Mouse (Mus musculus) limb, embryonic 10.5 days (tissue): ENCODE results near the gene Gm26558. TPM values are rescaled to one million over a fixed set of nuclear protein-coding genes. Genes with fewer than 3 reads are reported as not detected.

Experiments
- DNase-seq: peaks from one replicate; pipeline ENCODE4 v3.0.0-alpha.2; 2017; ENCODE audit warnings: low spot score
- H3K27ac ChIP-seq: fragments of 300-500 bp; sonication (generic); 2 replicates; pipeline ENCODE4 v1.5.1; 2016; ENCODE audit warnings: mild to moderate bottlenecking
- H3K27me3 ChIP-seq: fragments of 300-500 bp; sonication (generic); 2 replicates; pipeline ENCODE4 v1.6.1; 2016; ENCODE audit warnings: low read depth, mild to moderate bottlenecking; ENCODE audit not compliant: poor library complexity, severe bottlenecking
- H3K36me3 ChIP-seq: fragments of 300-500 bp; sonication (generic); 2 replicates; pipeline ENCODE4 v1.6.1; 2016; ENCODE audit warnings: mild to moderate bottlenecking, moderate library complexity
- H3K4me1 ChIP-seq: fragments of 300-500 bp; sonication (generic); 2 replicates; pipeline ENCODE4 v1.6.1; 2016
- H3K4me3 ChIP-seq: fragments of 300-500 bp; sonication (generic); 2 replicates; pipeline ENCODE4 v1.5.1; 2016; ENCODE audit warnings: mild to moderate bottlenecking, moderate library complexity
- H3K9me3 ChIP-seq: fragments of 300-500 bp; sonication (generic); replicated peaks from 2 replicates; pipeline ENCODE4 v1.6.1; 2016; ENCODE audit warnings: mild to moderate bottlenecking
- WGBS: fragments of 180-500 bp; shearing (Covaris S2); methylation state at CpG from one replicate; pipeline ENCODE4 v1.1.7; 2016; 5-methylcytosine and 5-hydroxymethylcytosine counted together
- polyA plus RNA-seq: library from polyadenylated mRNA; unstranded; fragments of >200 nt; fragmentation: Nextera tagmentation; extraction: Ambion mirVana; gene quantifications from 2 replicates; pipeline ENCODE4 v1.2.1, GENCODE M21; 2016

Gene Gm26558
- polyA plus RNA-seq, 1 experiment from 2014 or later: 4.6 TPM

- no peaks in the 10 kb centered on the region for H3K36me3 ChIP-seq
- no peaks in the 10 kb centered on the region for H3K27me3 ChIP-seq
- no peaks in the 10 kb centered on the region for H3K9me3 ChIP-seq
- no peak overlapping the region for H3K27ac ChIP-seq
- no peaks in the 10 kb centered on the region; the same call in 1 of the 2 replicates for H3K4me1 ChIP-seq
- 89% methylated on average over 7 of the region's 7 CpGs for WGBS
- H3K4me3 ChIP-seq: no peak overlapping the region
- no peak for DNase-seq
Measured at GRCm38 (mm10) chr2:70614745-70615351, 47.1 kb downstream of the Gm26558 start.

Other genes with a start within 250 kb of the Gm26558 start
- gene Sp5, start 187.2 kb downstream of the Gm26558 start, polyA plus RNA-seq: 2.2 and 3.1 TPM in 2 replicates
- 0.19 and 0.59 TPM in 2 replicates for gene Erich2, start 153.3 kb downstream of the Gm26558 start, polyA plus RNA-seq
- 0.30 and 0.40 TPM in 2 replicates for gene Gad1, start 109.0 kb downstream of the Gm26558 start, polyA plus RNA-seq
- 173 TPM in 2 replicates for gene Gorasp2, start 532 bp downstream of the Gm26558 start, polyA plus RNA-seq
- gene Tlk1, start 163.6 kb upstream of the Gm26558 start, polyA plus RNA-seq: 27.6 and 28.0 TPM in 2 replicates